In genomic region chr19:6048681-6049410, GRCm38 (mm10) we compare ENCODE assay signal across 1 mouse cellular context.
TF ChIP-seq lines count a peak whose summit lies in the region.

No protein-coding gene starts in this region.

TF ChIP-seq in CH12.LX, 34 proteins besides CTCF, POLR2A, EP300 and RAD21 (continued from another document):
- TF ChIP-seq ZKSCAN1 (IDR thresholded peaks at IDR 0.05; ENCODE audit: borderline replicate concordance, low read depth, low read length): no peak
- peak; percentile 33; the same call in 1 of the 2 replicates for TF ChIP-seq CHD2 (IDR thresholded peaks at IDR 0.05; ENCODE audit: low read length)
- TF ChIP-seq MYC (IDR thresholded peaks at IDR 0.05; ENCODE audit: low read depth, low read length): 0 out of 2 replicates have a peak, but pooled peaks have one; percentile 60
- peak; percentile 41 for TF ChIP-seq ETS1 (conservative IDR thresholded peaks at IDR 0.05; ENCODE audit: low read depth, low read length)
- no peak for TF ChIP-seq E2F4 (IDR thresholded peaks at IDR 0.05; ENCODE audit: insufficient replicate concordance, low read depth, low read length)
- TF ChIP-seq IRF4 (IDR thresholded peaks at IDR 0.05; ENCODE audit: low read depth, low read length): 0 out of 2 replicates have a peak, but pooled peaks have one; percentile 13
TF ChIP-seq in CH12.LX: peak in this region for 13.
